Mouse (Mus musculus) spleen, embryonic (tissue): ENCODE data around the gene Tpm1.

ENCODE experiments used
- CTCF ChIA-PET: fragments of 350-600 bp; sonication (Branson Sonifier 250); formaldehyde crosslinking; loops from one replicate; lab custom pipeline; 2022; lab: Charles Lee

Tpm1 gene

GRCm38 (mm10) chr9:67046881-67047605 is 2.2 kb downstream of the Tpm1 start:
- CTCF ChIA-PET, result interaction anchor here (4.7 kb wide), 1 partner anchor 46 kb away, joined by 28 read pairs; no protein-coding TSS in a partner anchor

GRCm38 (mm10) chr9:67045966-67046602 is 3.1 kb downstream of the Tpm1 start:
- CTCF ChIA-PET, result interaction anchor here (0.8 to 4.7 kb wide), 2 partner anchors 42 to 45 kb away, joined by 7 to 28 read pairs; no protein-coding TSS in a partner anchor

- CTCF ChIA-PET, result interaction anchor here (0.7 to 4.7 kb wide), 3 partner anchors 28 to 44 kb away, joined by 4 to 28 read pairs (median 7); no protein-coding TSS in a partner anchor
These were observed 3.9 kb downstream of the Tpm1 start for GRCm38 (mm10) chr9:67045306-67045675.

- CTCF ChIA-PET, result interaction anchor here (0.7 to 4.7 kb wide), 2 partner anchors 28 to 44 kb away, joined by 4 to 28 read pairs; no protein-coding TSS in a partner anchor
These were observed 4.5 kb downstream of the Tpm1 start for GRCm38 (mm10) chr9:67044551-67045305.

- CTCF ChIA-PET, result interaction anchor here (0.6 to 4.7 kb wide), 5 partner anchors 37 to 447 kb away, joined by 3 to 28 read pairs (median 5); no protein-coding TSS in a partner anchor
These were observed 5.7 kb downstream of the Tpm1 start for GRCm38 (mm10) chr9:67043231-67044199.

- CTCF ChIA-PET, result interaction anchor here (0.6 to 4.7 kb wide), 6 partner anchors 36 to 1580 kb away, joined by 3 to 28 read pairs (median 7); no protein-coding TSS in a partner anchor
These were observed 6.4 kb downstream of the Tpm1 start for GRCm38 (mm10) chr9:67042813-67043207.

- CTCF ChIA-PET, result interaction anchor here (0.6 to 1.3 kb wide), 4 partner anchors 36 to 1580 kb away, joined by 3 to 9 read pairs (median 4); no protein-coding TSS in a partner anchor
These were observed 7.1 kb downstream of the Tpm1 start for GRCm38 (mm10) chr9:67041840-67042812.

- CTCF ChIA-PET, result interaction anchor here (0.6 kb wide), 1 partner anchor 40 kb away, joined by 4 read pairs; no protein-coding TSS in a partner anchor
These were observed 8.0 kb downstream of the Tpm1 start for GRCm38 (mm10) chr9:67040963-67041839.

GRCm38 (mm10) chr9:67039867-67040266 is 9.3 kb downstream of the Tpm1 start:
- CTCF ChIA-PET, result no interaction called here

GRCm38 (mm10) chr9:67038686-67039085 is 10.5 kb downstream of the Tpm1 start:
- CTCF ChIA-PET, result no interaction called here

GRCm38 (mm10) chr9:67037666-67038065 is 11.5 kb downstream of the Tpm1 start:
- CTCF ChIA-PET, result no interaction called here

- CTCF ChIA-PET, result no interaction called here
These were observed 12.6 kb downstream of the Tpm1 start for GRCm38 (mm10) chr9:67036527-67037118.

GRCm38 (mm10) chr9:67035957-67036451 is 13.2 kb downstream of the Tpm1 start:
- CTCF ChIA-PET, result no interaction called here

- CTCF ChIA-PET, result no interaction called here
These were observed 14.5 kb downstream of the Tpm1 start for GRCm38 (mm10) chr9:67034677-67035076.

- CTCF ChIA-PET, result no interaction called here
These were observed 16.2 kb downstream of the Tpm1 start for GRCm38 (mm10) chr9:67033016-67033415.

GRCm38 (mm10) chr9:67032611-67033010 is 16.6 kb downstream of the Tpm1 start:
- CTCF ChIA-PET, result no interaction called here

GRCm38 (mm10) chr9:67029518-67029917 is 19.7 kb downstream of the Tpm1 start:
- CTCF ChIA-PET, result no interaction called here

GRCm38 (mm10) chr9:67028929-67029328 is 20.3 kb downstream of the Tpm1 start:
- CTCF ChIA-PET, result no interaction called here
